Mouse (Mus musculus) kidney, adult 2 months (tissue): ENCODE results near the gene Zfand6.
A peak's percentile ranks its signal among the peaks of the same experiment; 100 is the strongest.

Experiments
- CTCF ChIP-seq: fragments of 200-500 bp; conservative IDR thresholded peaks from 2 replicates; pipeline ENCODE4 v1.5.1; 2011; ENCODE audit warnings: low read depth, mild to moderate bottlenecking, control low read depth, low read length, moderate library complexity, mixed read lengths; ENCODE audit not compliant: insufficient read depth, insufficient read length
- POLR2A ChIP-seq: fragments of 200-500 bp; IDR thresholded peaks from one replicate; pipeline ENCODE4 v1.6.1; 2011; ENCODE audit warnings: low read depth, low read length, control low read depth

DNA sequence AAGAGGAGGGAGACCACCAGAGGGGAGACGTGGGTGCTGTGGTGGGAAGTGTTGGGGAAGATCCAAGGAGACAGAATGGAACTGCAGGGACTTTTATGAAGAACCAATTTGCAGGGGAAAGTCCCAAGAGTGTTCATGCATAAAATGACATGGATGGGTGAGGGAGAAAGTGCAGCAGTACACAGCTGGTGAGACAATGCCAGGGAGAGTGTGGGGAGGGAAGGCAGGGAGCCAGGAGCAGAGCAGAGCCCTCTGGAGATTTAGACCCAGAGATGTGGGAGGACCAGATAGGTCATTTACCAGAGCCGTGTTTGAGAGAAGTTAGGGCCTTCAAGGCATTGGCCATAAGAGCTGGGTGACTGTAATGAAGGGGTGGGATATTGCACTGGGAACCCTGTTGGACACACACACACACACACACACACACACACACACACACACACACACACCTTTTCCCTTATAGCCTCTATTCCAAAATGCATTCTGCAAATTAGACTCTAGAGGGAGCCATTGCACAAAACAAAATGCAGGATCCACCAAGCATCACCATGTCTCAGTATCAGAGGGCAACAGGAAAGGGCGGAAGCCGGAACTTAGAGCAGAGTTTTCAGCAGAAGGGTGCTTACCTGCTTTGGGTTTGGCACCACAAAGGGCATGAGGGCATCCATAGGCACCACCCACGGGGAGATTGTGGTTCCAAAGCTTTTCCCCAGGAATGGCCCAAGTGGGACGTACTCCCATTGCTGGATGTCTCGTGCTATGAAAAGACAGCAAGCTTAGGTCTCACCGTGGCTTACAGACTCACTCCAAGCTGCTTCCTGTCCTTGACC lies 95.5 kb downstream of the Zfand6 start:
- TF ChIP-seq CTCF (peak; percentile 52), POLR2A (no peak)
